Mouse (Mus musculus) forebrain, embryonic 13.5 days (tissue): ENCODE measurements around the gene Trip12. TPM values are rescaled to one million over a fixed set of nuclear protein-coding genes. Genes with fewer than 3 reads are reported as not detected.
A peak's percentile ranks its signal among the peaks of the same experiment; 100 is the strongest.

Source experiments
- ATAC-seq: fragments of 200-750 bp; cut with Nextera tagmentation; 2 replicates; pipeline ENCODE4 v1.8.0; 2017
- H3K27ac ChIP-seq: fragments of 300-500 bp; sonication (generic); 2 replicates; pipeline ENCODE4 v1.5.1; 2015; ENCODE audit warnings: inconsistent platforms, mild to moderate bottlenecking, moderate library complexity
- H3K27me3 ChIP-seq: fragments of 300-500 bp; sonication (generic); 2 replicates; pipeline ENCODE4 v1.6.1; 2015; ENCODE audit warnings: mild to moderate bottlenecking, inconsistent platforms
- H3K36me3 ChIP-seq: fragments of 300-500 bp; sonication (generic); 2 replicates; pipeline ENCODE4 v1.6.1; 2015; ENCODE audit warnings: mild to moderate bottlenecking, inconsistent platforms; ENCODE audit not compliant: poor library complexity, severe bottlenecking
- H3K4me1 ChIP-seq: fragments of 300-500 bp; sonication (generic); 2 replicates; pipeline ENCODE4 v1.6.1; 2015; ENCODE audit warnings: inconsistent platforms
- H3K4me2 ChIP-seq: fragments of 300-500 bp; sonication (generic); 2 replicates; pipeline ENCODE4 v1.6.1; 2015; ENCODE audit warnings: inconsistent platforms, mild to moderate bottlenecking, moderate library complexity
- H3K4me3 ChIP-seq: fragments of 300-500 bp; sonication (generic); 2 replicates; pipeline ENCODE4 v1.5.1; 2015; ENCODE audit warnings: mild to moderate bottlenecking, inconsistent platforms
- H3K9ac ChIP-seq: fragments of 300-500 bp; sonication (generic); 2 replicates; pipeline ENCODE4 v1.6.1; 2015; ENCODE audit warnings: mild to moderate bottlenecking, inconsistent platforms
- H3K9me3 ChIP-seq: fragments of 300-500 bp; sonication (generic); replicated peaks from 2 replicates; pipeline ENCODE4 v1.6.1; 2016; ENCODE audit warnings: inconsistent platforms
- WGBS: fragments of 180-500 bp; shearing (Covaris S2); methylation state at CpG from one replicate; pipeline ENCODE4 v1.1.7; 2015; 5-methylcytosine and 5-hydroxymethylcytosine counted together
- polyA plus RNA-seq: library from polyadenylated mRNA; unstranded; fragments of >200 nt; fragmentation: Nextera tagmentation; extraction: Ambion mirVana; gene quantifications from 2 replicates; pipeline ENCODE4 v1.2.1, GENCODE M21; 2015

Gene Trip12
- polyA plus RNA-seq: 66.3 and 74.0 TPM in 2 replicates

DNA sequence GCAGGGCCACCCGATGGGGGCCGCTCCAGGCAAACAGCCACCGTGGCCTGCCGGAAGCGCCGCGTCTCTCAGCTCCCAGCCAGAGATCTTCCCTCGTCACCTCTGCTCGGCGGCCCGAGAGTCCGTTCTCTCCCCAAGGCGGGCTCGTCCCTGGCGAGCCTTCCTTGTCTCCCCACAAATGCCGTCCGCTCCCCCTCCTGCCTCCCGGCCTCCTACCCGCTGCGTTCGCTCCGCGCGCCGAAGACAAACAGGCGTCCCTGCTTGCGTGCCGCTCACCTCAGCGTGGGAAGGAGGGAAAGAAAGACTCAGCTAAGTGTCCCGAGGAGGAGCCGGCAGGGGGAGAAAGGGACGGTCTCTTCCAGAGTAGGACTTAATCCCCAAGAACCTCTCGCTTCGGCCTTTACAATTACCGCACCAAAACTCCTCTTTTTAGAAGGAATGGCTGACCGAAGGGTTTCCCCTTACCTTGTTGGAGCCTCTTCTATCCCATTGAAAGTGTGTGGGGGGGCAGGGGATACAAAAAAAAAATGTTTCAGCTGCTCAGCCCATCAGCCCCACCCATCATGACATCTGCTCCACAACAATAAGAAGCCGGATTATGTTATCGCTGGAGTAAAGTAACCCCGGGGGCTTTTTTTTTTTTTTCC, at the start of gene Trip12:
Gene Trip12, minus strand, starts transcription at position 499 of the 647 bp plus-strand sequence.
- peaks cover 6% of the 10 kb centered on the region; the same call in 1 of the 2 replicates for H3K36me3 ChIP-seq
- peak within 1 kb of the TSS; percentile 92 for H3K4me3 ChIP-seq
- H3K9me3 ChIP-seq: no peaks in the 10 kb centered on the region
- peak within 1 kb of the TSS; percentile 78 for H3K4me2 ChIP-seq
- peak within 1 kb of the TSS; percentile 97 for H3K27ac ChIP-seq
- no peak for ATAC-seq
- 0% methylated on average over 38 of the region's 39 CpGs for WGBS
- H3K4me1 ChIP-seq: peaks cover 33% of the 10 kb centered on the region
- peak within 1 kb of the TSS; percentile 95 for H3K9ac ChIP-seq
- H3K27me3 ChIP-seq: no peaks in the 10 kb centered on the region

DNA sequence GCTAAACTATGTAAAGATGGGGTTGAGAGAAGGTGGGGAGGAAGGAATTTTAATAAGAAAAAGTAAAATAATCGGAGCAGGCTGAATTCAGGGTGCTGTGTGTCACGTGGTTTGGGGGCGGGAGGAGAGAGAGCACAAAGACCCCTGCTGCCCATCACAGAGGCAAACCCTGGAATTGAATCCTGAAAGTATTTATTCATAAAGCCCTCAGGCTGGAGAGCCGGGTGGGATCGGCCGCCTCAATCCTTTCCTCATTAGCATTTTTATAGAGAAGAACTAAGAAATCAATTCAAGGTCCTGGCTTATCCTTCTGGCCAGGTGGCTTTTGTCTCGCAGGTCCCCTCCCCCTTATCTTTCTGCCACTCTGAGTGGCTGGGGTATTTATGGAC, 49.7 kb upstream of the Trip12 start:
- Histone ChIP-seq H3K9ac (no peak overlapping the region), H3K27ac (peak overlapping the region; percentile 63), H3K36me3 (no peaks in the 10 kb centered on the region), H3K27me3 (no peaks in the 10 kb centered on the region), H3K4me1 (peaks cover 16% of the 10 kb centered on the region), H3K9me3 (no peaks in the 10 kb centered on the region), H3K4me2 (peak overlapping the region; percentile 34), H3K4me3 (no peak overlapping the region)
- 1% methylated on average over 7 of the region's 7 CpGs for WGBS
- peak; percentile 87 for ATAC-seq

GRCm38 (mm10) chr1:84889330-84890004, 49.2 kb upstream of the Trip12 start:
- ATAC-seq: peak; percentile 57; the same call in 1 of the 2 replicates
- Histone ChIP-seq H3K4me3 (no peak overlapping the region), H3K36me3 (no peaks in the 10 kb centered on the region), H3K9ac (no peak overlapping the region), H3K27me3 (no peaks in the 10 kb centered on the region), H3K27ac (peak overlapping the region; percentile 63; the same call in 1 of the 2 replicates), H3K9me3 (no peaks in the 10 kb centered on the region), H3K4me2 (peak overlapping the region; percentile 34), H3K4me1 (peaks cover 16% of the 10 kb centered on the region)
- 35% methylated on average over 8 of the region's 8 CpGs for WGBS

GRCm38 (mm10) chr1:84885921-84886320, 45.6 kb upstream of the Trip12 start:
- 88% methylated on average over 6 of the region's 6 CpGs for WGBS
- Histone ChIP-seq H3K27ac (no peak overlapping the region), H3K9me3 (no peaks in the 10 kb centered on the region), H3K4me2 (no peak overlapping the region), H3K4me3 (no peak overlapping the region), H3K36me3 (no peaks in the 10 kb centered on the region), H3K27me3 (no peaks in the 10 kb centered on the region), H3K9ac (no peak overlapping the region), H3K4me1 (peaks cover 16% of the 10 kb centered on the region)
- ATAC-seq: no peak

DNA sequence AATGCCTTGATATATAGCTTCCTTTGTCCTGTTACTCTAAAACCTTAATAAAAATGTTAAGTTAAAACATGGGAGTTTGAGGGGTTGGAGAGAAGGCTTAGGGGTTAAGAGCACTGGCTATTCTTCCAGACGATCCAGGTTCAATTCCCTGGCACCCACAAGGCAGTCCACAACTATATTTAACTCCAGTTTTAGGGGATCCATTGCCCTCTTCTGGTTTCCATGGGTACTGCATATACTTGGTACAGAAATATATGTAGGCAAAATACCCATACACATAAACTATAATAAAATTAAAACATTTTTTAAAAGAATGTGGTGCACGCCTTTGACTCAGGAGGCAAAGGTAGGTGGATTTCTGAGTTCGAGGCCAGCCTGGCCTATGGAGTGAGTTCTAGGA, 44.9 kb upstream of the Trip12 start:
- H3K4me3 ChIP-seq: no peak overlapping the region
- no peak overlapping the region for H3K9ac ChIP-seq
- no peak overlapping the region for H3K27ac ChIP-seq
- ATAC-seq: no peak
- H3K27me3 ChIP-seq: no peaks in the 10 kb centered on the region
- peaks cover 10% of the 10 kb centered on the region for H3K4me1 ChIP-seq
- no peaks in the 10 kb centered on the region for H3K36me3 ChIP-seq
- 84% methylated on average over 3 of the region's 3 CpGs for WGBS
- H3K4me2 ChIP-seq: no peak overlapping the region
- no peaks in the 10 kb centered on the region for H3K9me3 ChIP-seq

- Histone ChIP-seq H3K9me3 (no peaks in the 10 kb centered on the region), H3K27ac (no peak overlapping the region), H3K36me3 (no peaks in the 10 kb centered on the region), H3K4me3 (no peak overlapping the region), H3K4me1 (no peaks in the 10 kb centered on the region), H3K4me2 (no peak overlapping the region), H3K27me3 (no peaks in the 10 kb centered on the region), H3K9ac (no peak overlapping the region)
- ATAC-seq: no peak
- WGBS: 67% methylated on average over 4 of the region's 4 CpGs
Measured at GRCm38 (mm10) chr1:84883889-84884288, 43.6 kb upstream of the Trip12 start.

- no peak overlapping the region for H3K4me3 ChIP-seq
- no peaks in the 10 kb centered on the region for H3K4me1 ChIP-seq
- no peak overlapping the region for H3K4me2 ChIP-seq
- H3K36me3 ChIP-seq: no peaks in the 10 kb centered on the region
- H3K27me3 ChIP-seq: no peaks in the 10 kb centered on the region
- no peaks in the 10 kb centered on the region for H3K9me3 ChIP-seq
- H3K27ac ChIP-seq: no peak overlapping the region
- no peak for ATAC-seq
- no peak overlapping the region for H3K9ac ChIP-seq
- 91% methylated on average over 4 of the region's 4 CpGs for WGBS
Measured at GRCm38 (mm10) chr1:84882937-84883336, 42.6 kb upstream of the Trip12 start.

GRCm38 (mm10) chr1:84882066-84882532, 41.8 kb upstream of the Trip12 start:
- Histone ChIP-seq H3K4me1 (no peaks in the 10 kb centered on the region), H3K36me3 (no peaks in the 10 kb centered on the region), H3K4me2 (no peak overlapping the region), H3K4me3 (no peak overlapping the region), H3K9me3 (no peaks in the 10 kb centered on the region), H3K27ac (no peak overlapping the region), H3K9ac (no peak overlapping the region), H3K27me3 (no peaks in the 10 kb centered on the region)
- 15% methylated on average over 2 of the region's 2 CpGs for WGBS
- ATAC-seq: no peak

- no peaks in the 10 kb centered on the region for H3K36me3 ChIP-seq
- H3K9ac ChIP-seq: no peak overlapping the region
- no peak for ATAC-seq
- WGBS: 68% methylated on average over 11 of the region's 11 CpGs
- H3K27me3 ChIP-seq: no peaks in the 10 kb centered on the region
- H3K27ac ChIP-seq: no peak overlapping the region
- no peaks in the 10 kb centered on the region for H3K9me3 ChIP-seq
- H3K4me2 ChIP-seq: no peak overlapping the region
- H3K4me1 ChIP-seq: no peaks in the 10 kb centered on the region
- H3K4me3 ChIP-seq: no peak overlapping the region
Measured at GRCm38 (mm10) chr1:84881248-84882065, 41.1 kb upstream of the Trip12 start.

DNA sequence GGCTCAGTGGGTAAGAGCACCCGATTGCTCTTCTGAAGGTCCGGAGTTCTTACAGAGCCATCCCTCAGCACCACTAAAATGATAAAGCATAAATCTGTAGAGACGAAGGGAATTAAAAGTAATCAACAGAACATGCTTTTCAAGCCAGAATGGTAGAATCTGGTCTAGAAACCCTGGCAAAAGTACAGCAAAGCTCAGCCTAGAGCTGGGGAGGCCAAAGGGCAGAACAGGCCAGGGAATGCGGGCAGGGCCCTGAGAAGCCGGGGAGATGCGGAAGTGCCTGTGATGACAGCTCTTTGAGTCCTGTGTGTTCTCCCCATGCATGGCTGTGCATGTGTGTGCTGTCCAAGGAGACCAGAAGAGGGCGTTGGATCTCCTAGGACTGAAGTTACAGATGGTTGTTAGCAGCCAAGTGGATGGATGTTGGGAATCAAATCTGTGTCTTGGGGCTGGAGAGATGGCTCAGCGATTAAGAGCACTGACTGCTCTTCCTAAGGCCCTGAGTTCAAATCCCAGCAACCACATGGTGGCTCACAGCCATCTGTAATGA, 39.3 kb upstream of the Trip12 start:
- H3K4me2 ChIP-seq: no peak overlapping the region
- no peak overlapping the region for H3K4me3 ChIP-seq
- H3K36me3 ChIP-seq: no peaks in the 10 kb centered on the region
- no peaks in the 10 kb centered on the region for H3K9me3 ChIP-seq
- H3K27ac ChIP-seq: no peak overlapping the region
- ATAC-seq: no peak
- no peak overlapping the region for H3K9ac ChIP-seq
- H3K4me1 ChIP-seq: no peaks in the 10 kb centered on the region
- H3K27me3 ChIP-seq: no peaks in the 10 kb centered on the region
- 95% methylated on average over 8 of the region's 8 CpGs for WGBS

- no peak for ATAC-seq
- no peak overlapping the region for H3K27ac ChIP-seq
- no peak overlapping the region for H3K4me2 ChIP-seq
- H3K36me3 ChIP-seq: no peaks in the 10 kb centered on the region
- H3K4me1 ChIP-seq: no peaks in the 10 kb centered on the region
- H3K9ac ChIP-seq: no peak overlapping the region
- WGBS: 94% methylated on average over 2 of the region's 2 CpGs
- no peaks in the 10 kb centered on the region for H3K27me3 ChIP-seq
- H3K9me3 ChIP-seq: no peaks in the 10 kb centered on the region
- H3K4me3 ChIP-seq: no peak overlapping the region
Measured at GRCm38 (mm10) chr1:84877590-84877989, 37.3 kb upstream of the Trip12 start.

- 77% methylated on average over 4 of the region's 4 CpGs for WGBS
- H3K36me3 ChIP-seq: no peaks in the 10 kb centered on the region
- H3K27me3 ChIP-seq: no peaks in the 10 kb centered on the region
- no peak for ATAC-seq
- H3K4me2 ChIP-seq: no peak overlapping the region
- H3K4me1 ChIP-seq: no peaks in the 10 kb centered on the region
- H3K9ac ChIP-seq: no peak overlapping the region
- H3K27ac ChIP-seq: no peak overlapping the region
- H3K9me3 ChIP-seq: no peaks in the 10 kb centered on the region
- no peak overlapping the region for H3K4me3 ChIP-seq
Measured at GRCm38 (mm10) chr1:84872939-84873338, 32.6 kb upstream of the Trip12 start.
